Mouse (Mus musculus) MEL (cell line): ENCODE data around the gene Dnah17. TPM values are rescaled to one million over a fixed set of nuclear protein-coding genes. Genes with fewer than 3 reads are reported as not detected.

ENCODE experiments used
- DNase-seq: peaks from one replicate; pipeline ENCODE4 v3.0.0; 2011; ENCODE audit warnings: low read depth, low spot score
- H3K27ac ChIP-seq: 2 replicates; pipeline ENCODE4 v1.5.1; 2012; ENCODE audit warnings: low read depth, mild to moderate bottlenecking, control low read depth, low read length, moderate library complexity; ENCODE audit not compliant: control insufficient read depth
- H3K27me3 ChIP-seq, 2 experiments: fragments of 150-350 bp in 1 of 2; sonication (generic) in 1 of 2; 2 replicates each; pipeline ENCODE4 v1.6.1; 2012; ENCODE audit warnings: low read length in 2 of 2, mild to moderate bottlenecking in 2 of 2, improper control_type of control experiment in 1 of 2, moderate library complexity in 1 of 2; ENCODE audit not compliant: insufficient read depth in 2 of 2, control insufficient read depth in 1 of 2
- H3K36me3 ChIP-seq, 2 experiments: 2 replicates each; pipeline ENCODE4 v1.6.1; 2012 to 2014; ENCODE audit warnings: low read length in 2 of 2, improper control_type of control experiment in 1 of 2, inconsistent platforms in 1 of 2, mild to moderate bottlenecking in 1 of 2; ENCODE audit not compliant: insufficient read depth in 2 of 2, control insufficient read depth in 1 of 2
- H3K4me1 ChIP-seq, 2 experiments: fragments of 150-350 bp in 1 of 2; sonication (generic) in 1 of 2; 2 replicates each; pipeline ENCODE4 v1.6.1; 2012; ENCODE audit warnings: low read length in 2 of 2, improper control_type of control experiment in 1 of 2, mild to moderate bottlenecking in 1 of 2; ENCODE audit not compliant: insufficient read depth in 2 of 2, control insufficient read depth in 1 of 2
- H3K4me3 ChIP-seq, 2 experiments: fragments of 150-350 bp in 1 of 2; sonication (generic) in 1 of 2; 2 replicates each; pipeline ENCODE4 v1.5.1; 2012; ENCODE audit warnings: low read depth in 2 of 2, low read length in 2 of 2, mild to moderate bottlenecking in 2 of 2, moderate library complexity in 2 of 2, control low read depth in 1 of 2, improper control_type of control experiment in 1 of 2; ENCODE audit not compliant: control insufficient read depth in 1 of 2, insufficient read depth in 1 of 2
- H3K79me2 ChIP-seq: 2 replicates; pipeline ENCODE4 v1.6.1; 2012; ENCODE audit warnings: mild to moderate bottlenecking, low read length, moderate library complexity; ENCODE audit not compliant: control insufficient read depth, poor library complexity, insufficient read depth
- H3K9ac ChIP-seq: 2 replicates; pipeline ENCODE4 v1.6.1; 2012; ENCODE audit warnings: low read depth, mild to moderate bottlenecking, control low read depth, low read length, moderate library complexity; ENCODE audit not compliant: control insufficient read depth, poor library complexity, severe bottlenecking
- H3K9me3 ChIP-seq: fragments of 150-350 bp; sonication (generic); replicated peaks from 2 replicates; pipeline ENCODE4 v1.6.1; 2012; ENCODE audit warnings: mild to moderate bottlenecking, low read length, improper control_type of control experiment, moderate library complexity; ENCODE audit not compliant: insufficient read depth
- BHLHE40 ChIP-seq: IDR thresholded peaks from 2 replicates; pipeline ENCODE4 v1.6.1; 2012; ENCODE audit warnings: low read depth, mild to moderate bottlenecking, inconsistent platforms, low read length, improper control_type of control experiment, borderline replicate concordance
- CHD1 ChIP-seq: IDR thresholded peaks from 2 replicates; pipeline ENCODE4 v1.6.1; 2012; ENCODE audit warnings: low read depth, mild to moderate bottlenecking, inconsistent platforms, low read length, improper control_type of control experiment
- E2F4 ChIP-seq: IDR thresholded peaks from 2 replicates; pipeline ENCODE4 v1.6.1; 2011; ENCODE audit warnings: low read depth, low read length, improper control_type of control experiment, borderline replicate concordance
- ELF1 ChIP-seq: IDR thresholded peaks from 2 replicates; pipeline ENCODE4 v1.6.1; 2014; ENCODE audit warnings: low read depth, mild to moderate bottlenecking, inconsistent platforms, low read length, improper control_type of control experiment, moderate library complexity
- HCFC1 ChIP-seq: IDR thresholded peaks from 2 replicates; pipeline ENCODE4 v1.6.1; 2012; ENCODE audit warnings: low read depth, mild to moderate bottlenecking, inconsistent platforms, low read length, improper control_type of control experiment, moderate library complexity
- JUND ChIP-seq: IDR thresholded peaks from 2 replicates; pipeline ENCODE4 v1.6.1; 2011; ENCODE audit warnings: low read depth, mild to moderate bottlenecking, improper control_type of control experiment, low read length
- MAFK ChIP-seq: IDR thresholded peaks from 2 replicates; pipeline ENCODE4 v1.6.1; 2011; ENCODE audit warnings: low read depth, mild to moderate bottlenecking, low read length, improper control_type of control experiment, borderline replicate concordance
- MAX ChIP-seq: IDR thresholded peaks from 2 replicates; pipeline ENCODE4 v1.6.1; 2011; ENCODE audit warnings: low read length, improper control_type of control experiment
- MAZ ChIP-seq: IDR thresholded peaks from 2 replicates; pipeline ENCODE4 v1.6.1; 2012; ENCODE audit warnings: low read depth, mild to moderate bottlenecking, inconsistent platforms, low read length, improper control_type of control experiment
- NRF1 ChIP-seq: IDR thresholded peaks from 2 replicates; pipeline ENCODE4 v1.6.1; 2014; ENCODE audit warnings: low read depth, mild to moderate bottlenecking, inconsistent platforms, low read length, improper control_type of control experiment, moderate library complexity; ENCODE audit not compliant: poor library complexity, insufficient read depth, severe bottlenecking
- POLR2AphosphoS5 ChIP-seq: IDR thresholded peaks from 2 replicates; pipeline ENCODE4 v1.6.1; 2012; ENCODE audit warnings: low read depth, borderline replicate concordance, mild to moderate bottlenecking, inconsistent platforms, low read length, moderate library complexity, mixed read lengths
- SMC3 ChIP-seq: IDR thresholded peaks from 2 replicates; pipeline ENCODE4 v1.6.1; 2011; ENCODE audit warnings: low read depth, low read length, improper control_type of control experiment
- TBP ChIP-seq: IDR thresholded peaks from 2 replicates; pipeline ENCODE4 v1.8.0; 2011; ENCODE audit warnings: low read depth, low read length, improper control_type of control experiment
- TCF12 ChIP-seq: IDR thresholded peaks from 2 replicates; pipeline ENCODE4 v1.6.1; 2014; ENCODE audit warnings: low read depth, mild to moderate bottlenecking, inconsistent platforms, low read length, improper control_type of control experiment, moderate library complexity
- USF2 ChIP-seq, 2 experiments: IDR thresholded peaks; 2 replicates each; pipeline ENCODE4 v1.6.1; 2011 to 2012; ENCODE audit warnings: improper control_type of control experiment in 2 of 2, low read length in 2 of 2, borderline replicate concordance in 1 of 2, inconsistent platforms in 1 of 2, low read depth in 1 of 2, mild to moderate bottlenecking in 1 of 2; ENCODE audit not compliant: insufficient read depth in 1 of 2
- polyA plus RNA-seq, 2 experiments: library from polyadenylated mRNA; stranded (reverse) in 1 of 2; unstranded in 1 of 2; fragments of >175 nt in 1 of 2; fragments of >200 nt in 1 of 2; gene quantifications; 2 replicates each; pipeline versions ENCODE4 v1.2.1 to v1.2.4; 2012; ENCODE audit warnings: low replicate concordance in 2 of 2, low read depth in 1 of 2; ENCODE audit not compliant: insufficient read length in 2 of 2, insufficient read depth in 1 of 2, missing spikeins in 1 of 2
- total RNA-seq: library from RNA; depleted of rRNA; stranded (reverse); fragments of 300-350 nt; gene quantifications from 2 replicates; pipeline ENCODE4 v1.2.3, GENCODE M21; 2012

Gene Dnah17
- total and polyA plus RNA-seq, 3 experiments: 0.04 to 0.21 TPM; not detected in 1

GRCm38 (mm10) chr11:118009865-118010571, 120.4 kb downstream of the Dnah17 start:
- peaks cover 21% of the 10 kb centered on the region; the same call in 1 of the 2 replicates for H3K79me2 ChIP-seq
- DNase-seq: no peak
- no peaks in the 10 kb centered on the region for H3K27me3 ChIP-seq
- TF ChIP-seq MAFK (no peak), HCFC1 (no peak), JUND (no peak), TCF12 (no peak), POLR2AphosphoS5 (no peak)
- peaks cover 0 to 15% of the 10 kb centered on the region in 2 experiments; a peak in 2 of 4 replicates for H3K36me3 ChIP-seq
- H3K27ac ChIP-seq: no peak overlapping the region
- H3K9ac ChIP-seq: no peak overlapping the region
- no peak overlapping the region for H3K4me3 ChIP-seq
- no peaks in the 10 kb centered on the region for H3K4me1 ChIP-seq
- no peaks in the 10 kb centered on the region for H3K9me3 ChIP-seq

GRCm38 (mm10) chr11:118008843-118009242, 121.6 kb downstream of the Dnah17 start:
- no peak overlapping the region for H3K4me3 ChIP-seq
- H3K9me3 ChIP-seq: no peaks in the 10 kb centered on the region
- no peaks in the 10 kb centered on the region for H3K4me1 ChIP-seq
- H3K27me3 ChIP-seq: no peaks in the 10 kb centered on the region
- TF ChIP-seq USF2 (IDR thresholded peaks at IDR 0.05; ENCODE audit: borderline replicate concordance in 1 of 2, insufficient read depth in 1 of 2, low read depth in 1 of 2, low read length in 2 of 2) (no peak), JUND (no peak), BHLHE40 (no peak)
- H3K9ac ChIP-seq: no peak overlapping the region
- peaks cover 0 to 22% of the 10 kb centered on the region in 2 experiments; a peak in 2 of 4 replicates for H3K36me3 ChIP-seq
- no peak for DNase-seq
- H3K27ac ChIP-seq: no peak overlapping the region
- H3K79me2 ChIP-seq: peaks cover 21% of the 10 kb centered on the region; the same call in 1 of the 2 replicates

- no peak for DNase-seq
- H3K4me3 ChIP-seq: no peak overlapping the region
- no peaks in the 10 kb centered on the region for H3K27me3 ChIP-seq
- no peak overlapping the region for H3K27ac ChIP-seq
- H3K9me3 ChIP-seq: no peaks in the 10 kb centered on the region
- H3K4me1 ChIP-seq: no peaks in the 10 kb centered on the region
- H3K9ac ChIP-seq: no peak overlapping the region
- TF ChIP-seq MAZ (no peak), BHLHE40 (no peak), TBP (no peak), HCFC1 (no peak), NRF1 (no peak), ELF1 (no peak), MAX (no peak), CHD1 (no peak), SMC3 (no peak), E2F4 (no peak)
- peaks cover 0 to 25% of the 10 kb centered on the region in 2 experiments; a peak in 2 of 4 replicates for H3K36me3 ChIP-seq
- peaks cover 21% of the 10 kb centered on the region; the same call in 1 of the 2 replicates for H3K79me2 ChIP-seq
Observed at GRCm38 (mm10) chr11:118008144-118008805, 122.2 kb downstream of the Dnah17 start.
